In genomic region chr7:80060012-80060778, GRCm38 (mm10) we compare ENCODE assay signal across 7 mouse cellular contexts. TPM values are rescaled to one million over a fixed set of nuclear protein-coding genes. Genes with fewer than 3 reads are reported as not detected.
DNase-seq lines count a peak whose midpoint lies in the region; ATAC-seq and TF ChIP-seq lines count a peak whose summit lies in the region.

No protein-coding gene starts in this region.

- H3K4me3 ChIP-seq in lung, embryonic 15.5 days: no peak overlapping the region
- no peak overlapping the region for H3K4me3 ChIP-seq in lung, adult 2 months (replicated peaks; ENCODE audit: extremely low read depth, low read depth, low read length)
- no peak overlapping the region for H3K4me3 ChIP-seq in heart, embryonic 13.5 days
- H3K4me3 ChIP-seq in kidney, postnatal 0 days (replicated peaks; ENCODE audit: low read depth, low read length): no peak overlapping the region
- no peak overlapping the region for H3K4me3 ChIP-seq in forebrain, embryonic 15.5 days

- no peaks in the 10 kb centered on the region for H3K9me3 ChIP-seq in lung, embryonic 15.5 days
- no peaks in the 10 kb centered on the region for H3K9me3 ChIP-seq in heart, embryonic 13.5 days
- no peaks in the 10 kb centered on the region for H3K9me3 ChIP-seq in kidney, postnatal 0 days (replicated peaks; ENCODE audit: low read length)
- no peaks in the 10 kb centered on the region for H3K9me3 ChIP-seq in forebrain, embryonic 15.5 days

- DNase-seq in lung, adult 2 months: no peak
- DNase-seq in kidney, postnatal 0 days (ENCODE audit: low spot score): no peak
- DNase-seq in yolk sac, embryonic 10.5 days (ENCODE audit: low spot score): peak; percentile 65
- no peak for DNase-seq in B cell, adult 2 months

- no peaks in the 10 kb centered on the region for H3K27me3 ChIP-seq in lung, embryonic 15.5 days
- no peaks in the 10 kb centered on the region for H3K27me3 ChIP-seq in heart, embryonic 13.5 days (replicated peaks)
- H3K27me3 ChIP-seq in kidney, postnatal 0 days (ENCODE audit: insufficient read depth, low read length): no peaks in the 10 kb centered on the region
- no peaks in the 10 kb centered on the region for H3K27me3 ChIP-seq in forebrain, embryonic 15.5 days

- H3K36me3 ChIP-seq in lung, embryonic 15.5 days: no peaks in the 10 kb centered on the region
- 0 out of 2 replicates have a peak, but pooled peaks cover 4% of the 10 kb centered on the region for H3K36me3 ChIP-seq in heart, embryonic 13.5 days
- H3K36me3 ChIP-seq in kidney, postnatal 0 days (ENCODE audit: insufficient read depth, low read length): no peaks in the 10 kb centered on the region
- H3K36me3 ChIP-seq in forebrain, embryonic 15.5 days: no peaks in the 10 kb centered on the region

- ATAC-seq in lung, embryonic 15.5 days (ENCODE audit: borderline replicate concordance, extremely low read depth, low FRiP score, low TSS enrichment): no peak
- ATAC-seq in heart, embryonic 13.5 days (ENCODE audit: extremely low read depth, insufficient number of reproducible peaks, low FRiP score, low TSS enrichment): no peak
- ATAC-seq in kidney, postnatal 0 days (replicated peaks; ENCODE audit: low FRiP score, low read depth): no peak
- no peak for ATAC-seq in forebrain, embryonic 15.5 days (replicated peaks)

- peak overlapping the region; percentile 94; the same call in 1 of the 2 replicates for H3K27ac ChIP-seq in lung, embryonic 15.5 days
- peak overlapping the region; percentile 84 for H3K27ac ChIP-seq in heart, embryonic 13.5 days (replicated peaks)
- H3K27ac ChIP-seq in kidney, postnatal 0 days: peak overlapping the region; percentile 89
- no peak overlapping the region for H3K27ac ChIP-seq in forebrain, embryonic 15.5 days (replicated peaks)

- no peak overlapping the region for H3K4me2 ChIP-seq in lung, embryonic 15.5 days
- H3K4me2 ChIP-seq in heart, embryonic 13.5 days: peak overlapping the region; percentile 33
- H3K4me2 ChIP-seq in kidney, postnatal 0 days (ENCODE audit: low read length): no peak overlapping the region
- H3K4me2 ChIP-seq in forebrain, embryonic 15.5 days (replicated peaks): no peak overlapping the region

- H3K9ac ChIP-seq in lung, embryonic 15.5 days: no peak overlapping the region
- H3K9ac ChIP-seq in heart, embryonic 13.5 days: 0 out of 2 replicates have a peak overlapping the region, but pooled peaks have one; percentile 24
- H3K9ac ChIP-seq in kidney, postnatal 0 days (ENCODE audit: low read depth, low read length): no peak overlapping the region
- H3K9ac ChIP-seq in forebrain, embryonic 15.5 days (replicated peaks): no peak overlapping the region

- 61% methylated on average over 10 of the region's 10 CpGs for WGBS in lung, embryonic 15.5 days
- WGBS in lung, adult 2 months: 58% methylated on average over 10 of the region's 10 CpGs
- 45% methylated on average over 10 of the region's 10 CpGs for WGBS in heart, embryonic 13.5 days
- 63% methylated on average over 10 of the region's 10 CpGs for WGBS in kidney, postnatal 0 days
- WGBS in forebrain, embryonic 15.5 days: 90% methylated on average over 10 of the region's 10 CpGs

- peaks cover 70% of the 10 kb centered on the region for H3K4me1 ChIP-seq in lung, embryonic 15.5 days
- H3K4me1 ChIP-seq in lung, adult 2 months (ENCODE audit: control insufficient read depth, insufficient read depth, low read length): peaks cover 48% of the 10 kb centered on the region
- peaks cover 83% of the 10 kb centered on the region for H3K4me1 ChIP-seq in heart, embryonic 13.5 days
- H3K4me1 ChIP-seq in kidney, postnatal 0 days (replicated peaks; ENCODE audit: insufficient read depth, low read length): peaks cover 55% of the 10 kb centered on the region
- H3K4me1 ChIP-seq in forebrain, embryonic 15.5 days: peaks cover 45% of the 10 kb centered on the region

- TF ChIP-seq POLR2A in lung, adult 2 months (IDR thresholded peaks at IDR 0.05; ENCODE audit: borderline replicate concordance, extremely low read depth, low read depth, low read length): no peak

- no peak for TF ChIP-seq CTCF in lung, adult 2 months (IDR thresholded peaks at IDR 0.05; ENCODE audit: insufficient read depth, low read length)
- no peak for TF ChIP-seq CTCF in kidney, postnatal 0 days (IDR thresholded peaks at IDR 0.05; ENCODE audit: low read depth)

RNA-seq across cellular contexts. Expression of gene Zfp710, which starts 35.6 kb away (rescaled TPM):
- 15.5 and 17.6 TPM in 2 replicates for polyA plus RNA-seq in lung, embryonic 15.5 days (2015; fragmentation: Nextera tagmentation; extraction: Ambion mirVana)
- polyA plus RNA-seq in lung, adult 2 months (2012; rRNA removed): 60.0 and 65.8 TPM in 2 replicates
- 11.6 and 12.1 TPM in 2 replicates for polyA plus RNA-seq in heart, embryonic 13.5 days (2015; fragmentation: Nextera tagmentation; extraction: Ambion mirVana)
- 14.8 and 15.3 TPM in 2 replicates for polyA plus RNA-seq in kidney, postnatal 0 days (2015; fragmentation: Nextera tagmentation; extraction: Ambion mirVana)
- polyA plus RNA-seq in forebrain, embryonic 15.5 days (2015; fragmentation: Nextera tagmentation; extraction: Ambion mirVana): 21.1 and 22.1 TPM in 2 replicates

RNA-seq across cellular contexts. Expression of gene Idh2, which starts 55.0 kb away (rescaled TPM):
- 690 and 692 TPM in 2 replicates for polyA plus RNA-seq in lung, embryonic 15.5 days (2015; fragmentation: Nextera tagmentation; extraction: Ambion mirVana)
- polyA plus RNA-seq in lung, adult 2 months (2012; rRNA removed): 144 and 162 TPM in 2 replicates
- 1,911 and 2,152 TPM in 2 replicates for polyA plus RNA-seq in heart, embryonic 13.5 days (2015; fragmentation: Nextera tagmentation; extraction: Ambion mirVana)
- polyA plus RNA-seq in kidney, postnatal 0 days (2015; fragmentation: Nextera tagmentation; extraction: Ambion mirVana): 630 and 689 TPM in 2 replicates
- 299 and 300 TPM in 2 replicates for polyA plus RNA-seq in forebrain, embryonic 15.5 days (2015; fragmentation: Nextera tagmentation; extraction: Ambion mirVana)
